Mouse (Mus musculus) myocyte (in vitro differentiated cells): ENCODE results near the gene Kcnc1.

Experiments used
- MAX ChIP-seq: IDR thresholded peaks from one replicate; pipeline ENCODE4 v1.6.1; 2011; ENCODE audit warnings: low read depth, mild to moderate bottlenecking, control low read depth
- MYOD1 ChIP-seq, 3 experiments: IDR thresholded peaks; one replicate each; pipeline ENCODE4 v1.6.1; 2011; ENCODE audit warnings: control low read depth in 2 of 3, low read depth in 2 of 3, mild to moderate bottlenecking in 2 of 3, moderate library complexity in 1 of 3; ENCODE audit not compliant: insufficient read length in 2 of 3, control insufficient read depth in 1 of 3
- POLR2A ChIP-seq: IDR thresholded peaks from one replicate; pipeline ENCODE4 v1.6.1; 2011; ENCODE audit warnings: low read depth, mild to moderate bottlenecking, control low read depth, moderate library complexity; ENCODE audit not compliant: insufficient read length

GRCm38 (mm10) chr7:46469542-46469941, 73.2 kb downstream of the Kcnc1 start:
- TF ChIP-seq MYOD1 (IDR thresholded peaks at IDR 0.05; ENCODE audit: control insufficient read depth in 1 of 3, insufficient read length in 2 of 3, low read depth in 2 of 3) (no peak), POLR2A (no peak), MAX (no peak)
